Mouse (Mus musculus): Measurements from ENCODE around the gene Xxylt1. TPM values are rescaled to one million over a fixed set of nuclear protein-coding genes. Genes with fewer than 3 reads are reported as not detected.

The Xxylt1 gene
- total RNA-seq, 2 experiments from 2014 or later = 19.5 to 22.5 TPM

- DNase-seq (ENCODE audit: low spot score in 2 of 2) = no peak
Measured at GRCm38 (mm10) chr16:30994296-30994695, 86.9 kb downstream of the Xxylt1 start.

- no peak for DNase-seq (ENCODE audit: low spot score in 2 of 2)
Measured at GRCm38 (mm10) chr16:30992568-30992967, 88.7 kb downstream of the Xxylt1 start.

GRCm38 (mm10) chr16:30990661-30991060, 90.6 kb downstream of the Xxylt1 start:
- no peak for DNase-seq (ENCODE audit: low spot score in 2 of 2)

GRCm38 (mm10) chr16:30988225-30988624, 93.0 kb downstream of the Xxylt1 start:
- no peak for DNase-seq (ENCODE audit: low spot score in 2 of 2)

- DNase-seq (ENCODE audit: low spot score in 2 of 2) = no peak
Measured at GRCm38 (mm10) chr16:30987684-30988083, 93.5 kb downstream of the Xxylt1 start.

GRCm38 (mm10) chr16:30984826-30985545, 96.2 kb downstream of the Xxylt1 start:
- DNase-seq (ENCODE audit: low spot score in 2 of 2) = peak in 1 of 2 experiments; percentile 41

- DNase-seq (ENCODE audit: low spot score in 2 of 2) = no peak
Measured at GRCm38 (mm10) chr16:30984101-30984500, 97.1 kb downstream of the Xxylt1 start.

- DNase-seq (ENCODE audit: low spot score in 2 of 2) = no peak
Measured at GRCm38 (mm10) chr16:30983699-30984098, 97.5 kb downstream of the Xxylt1 start.

GRCm38 (mm10) chr16:30983281-30983680, 98.0 kb downstream of the Xxylt1 start:
- no peak for DNase-seq (ENCODE audit: low spot score in 2 of 2)

- DNase-seq (ENCODE audit: low spot score in 2 of 2) = peak; percentile 41 to 64
Measured at GRCm38 (mm10) chr16:30981345-30981744, 99.9 kb downstream of the Xxylt1 start.

- DNase-seq (ENCODE audit: low spot score in 2 of 2) = no peak
Measured at GRCm38 (mm10) chr16:30979905-30980304, 101.3 kb downstream of the Xxylt1 start.

- no peak for DNase-seq (ENCODE audit: low spot score in 2 of 2)
Measured at GRCm38 (mm10) chr16:30977728-30978127, 103.5 kb downstream of the Xxylt1 start.

GRCm38 (mm10) chr16:30977186-30977585, 104.0 kb downstream of the Xxylt1 start:
- DNase-seq (ENCODE audit: low spot score in 2 of 2) = peak; percentile 84 to 94

GRCm38 (mm10) chr16:30974549-30974948, 106.7 kb downstream of the Xxylt1 start:
- no peak for DNase-seq (ENCODE audit: low spot score in 2 of 2)

GRCm38 (mm10) chr16:30973416-30973815, 107.8 kb downstream of the Xxylt1 start:
- DNase-seq (ENCODE audit: low spot score in 2 of 2) = peak in 1 of 2 experiments; percentile 33

GRCm38 (mm10) chr16:30971950-30972541, 109.2 kb downstream of the Xxylt1 start:
- peak in 1 of 2 experiments; percentile 43 for DNase-seq (ENCODE audit: low spot score in 2 of 2)

GRCm38 (mm10) chr16:30969266-30970064, 111.8 kb downstream of the Xxylt1 start:
- no peak for DNase-seq (ENCODE audit: low spot score in 2 of 2)

GRCm38 (mm10) chr16:30968402-30969151, 112.7 kb downstream of the Xxylt1 start:
- DNase-seq (ENCODE audit: low spot score in 2 of 2) = no peak

GRCm38 (mm10) chr16:30966684-30967083, 114.5 kb downstream of the Xxylt1 start:
- DNase-seq (ENCODE audit: low spot score in 2 of 2) = peak in 1 of 2 experiments; percentile 42

GRCm38 (mm10) chr16:30964891-30965290, 116.3 kb downstream of the Xxylt1 start:
- DNase-seq (ENCODE audit: low spot score in 2 of 2) = no peak

GRCm38 (mm10) chr16:30964411-30964810, 116.8 kb downstream of the Xxylt1 start:
- DNase-seq (ENCODE audit: low spot score in 2 of 2) = no peak
